Mouse (Mus musculus) kidney, adult 2 months (tissue): Measurements from ENCODE around the gene Ulk2. TPM values are rescaled to one million over a fixed set of nuclear protein-coding genes. Genes with fewer than 3 reads are reported as not detected.
"Not testable (repeated sequence)": the region's sequence is repeated elsewhere in the genome, so short reads cannot be mapped to it uniquely, and the experiment has no call there.

ENCODE experiments used
- DNase-seq: peaks from one replicate; pipeline ENCODE4 v3.0.0; 2021
- H3K27ac ChIP-seq: fragments of 200-500 bp; 2 replicates; pipeline ENCODE4 v1.5.1; 2012; ENCODE audit warnings: low read depth, low read length, control low read depth, inconsistent platforms; ENCODE audit not compliant: insufficient read depth
- H3K27me3 ChIP-seq: fragments of 200-500 bp; replicated peaks from 2 replicates; pipeline ENCODE4 v1.6.1; 2012; ENCODE audit warnings: mild to moderate bottlenecking, moderate library complexity, low read length, inconsistent platforms; ENCODE audit not compliant: control insufficient read depth, insufficient read depth
- H3K36me3 ChIP-seq: fragments of 200-500 bp; 2 replicates; pipeline ENCODE4 v1.6.1; 2012; ENCODE audit warnings: mild to moderate bottlenecking, moderate library complexity, low read length, inconsistent platforms; ENCODE audit not compliant: control insufficient read depth, insufficient read depth
- H3K4me1 ChIP-seq: fragments of 200-500 bp; 2 replicates; pipeline ENCODE4 v1.6.1; 2011; ENCODE audit warnings: low read length; ENCODE audit not compliant: control insufficient read depth, insufficient read depth
- H3K4me3 ChIP-seq: fragments of 200-500 bp; 2 replicates; pipeline ENCODE4 v1.5.1; 2011; ENCODE audit warnings: mild to moderate bottlenecking, low read depth, low read length, control low read depth; ENCODE audit not compliant: insufficient read depth
- CTCF ChIP-seq: fragments of 200-500 bp; conservative IDR thresholded peaks from 2 replicates; pipeline ENCODE4 v1.5.1; 2011; ENCODE audit warnings: low read depth, mild to moderate bottlenecking, control low read depth, low read length, moderate library complexity, mixed read lengths; ENCODE audit not compliant: insufficient read depth, insufficient read length
- POLR2A ChIP-seq: fragments of 200-500 bp; IDR thresholded peaks from one replicate; pipeline ENCODE4 v1.6.1; 2011; ENCODE audit warnings: low read depth, low read length, control low read depth
- WGBS: fragments of 180-500 bp; shearing (Covaris S2); methylation state at CpG from one replicate; pipeline ENCODE4 v1.1.7; 2018; 5-methylcytosine and 5-hydroxymethylcytosine counted together
- polyA plus RNA-seq: library from polyadenylated mRNA; depleted of rRNA; stranded (reverse); fragments of >200 nt; gene quantifications from 2 replicates; pipeline ENCODE4 v1.2.3, GENCODE M21; 2012

Ulk2 gene
- polyA plus RNA-seq, 1 experiment, result 47.6 TPM

- Histone ChIP-seq H3K27me3 (no peaks in the 10 kb centered on the region), H3K27ac (no peak overlapping the region), H3K36me3 (peaks cover 2% of the 10 kb centered on the region; the same call in 1 of the 2 replicates), H3K4me3 (no peak overlapping the region), H3K4me1 (no peaks in the 10 kb centered on the region)
- no peak for TF ChIP-seq CTCF
- TF ChIP-seq POLR2A, result no peak
- DNase-seq, result no peak
- 97% methylated on average over 1 of the region's 1 CpGs for WGBS
Measured at GRCm38 (mm10) chr11:61839182-61839581, 15.7 kb downstream of the Ulk2 start.

GRCm38 (mm10) chr11:61809793-61810192, 45.1 kb downstream of the Ulk2 start:
- Histone ChIP-seq H3K4me3 (no peak overlapping the region), H3K4me1 (no peaks in the 10 kb centered on the region), H3K36me3 (peaks cover 8% of the 10 kb centered on the region), H3K27ac (no peak overlapping the region), H3K27me3 (no peaks in the 10 kb centered on the region)
- TF ChIP-seq CTCF (no peak), POLR2A (no peak)
- 72% methylated on average over 4 of the region's 4 CpGs for WGBS
- no peak for DNase-seq

- no peak for TF ChIP-seq POLR2A
- TF ChIP-seq CTCF, result no peak
- no peak for DNase-seq
- no peak overlapping the region for H3K4me3 ChIP-seq
- no peak overlapping the region for H3K27ac ChIP-seq
- no peaks in the 10 kb centered on the region for H3K27me3 ChIP-seq
- peaks cover 8% of the 10 kb centered on the region for H3K36me3 ChIP-seq
- 83% methylated on average over 2 of the region's 2 CpGs for WGBS
- no peaks in the 10 kb centered on the region for H3K4me1 ChIP-seq
Measured at GRCm38 (mm10) chr11:61808551-61809117, 46.2 kb downstream of the Ulk2 start.

- H3K4me3 ChIP-seq, result no peak overlapping the region
- TF ChIP-seq POLR2A, result no peak
- TF ChIP-seq CTCF, result no peak
- 71% methylated on average over 1 of the region's 1 CpGs for WGBS
- H3K36me3 ChIP-seq, result peaks cover 4% of the 10 kb centered on the region; the same call in 1 of the 2 replicates
- no peaks in the 10 kb centered on the region for H3K4me1 ChIP-seq
- H3K27ac ChIP-seq, result no peak overlapping the region
- H3K27me3 ChIP-seq, result no peaks in the 10 kb centered on the region
- no peak for DNase-seq
Measured at GRCm38 (mm10) chr11:61793441-61793840, 61.4 kb downstream of the Ulk2 start.

GRCm38 (mm10) chr11:61788550-61788949, 66.3 kb downstream of the Ulk2 start:
- Histone ChIP-seq H3K4me1 (no peaks in the 10 kb centered on the region), H3K27ac (no peak overlapping the region), H3K4me3 (no peak overlapping the region), H3K36me3 (peaks cover 5% of the 10 kb centered on the region; the same call in 1 of the 2 replicates), H3K27me3 (no peaks in the 10 kb centered on the region)
- DNase-seq, result no peak
- TF ChIP-seq CTCF (no peak), POLR2A (no peak)
- WGBS, result 100% methylated on average over 1 of the region's 1 CpGs

- H3K27ac ChIP-seq, H3K27me3 ChIP-seq, DNase-seq, H3K4me3 ChIP-seq, H3K4me1 ChIP-seq, H3K36me3 ChIP-seq: not testable (repeated sequence)
- 89% methylated on average over 3 of the region's 3 CpGs for WGBS
Measured at GRCm38 (mm10) chr11:61782526-61782925, 72.3 kb downstream of the Ulk2 start.

- peaks cover 6% of the 10 kb centered on the region for H3K36me3 ChIP-seq
- 79% methylated on average over 4 of the region's 4 CpGs for WGBS
- no peak overlapping the region for H3K4me3 ChIP-seq
- TF ChIP-seq POLR2A (no peak), CTCF (no peak)
- no peak for DNase-seq
- H3K27ac ChIP-seq, result no peak overlapping the region
- H3K27me3 ChIP-seq, result no peaks in the 10 kb centered on the region
- H3K4me1 ChIP-seq, result no peaks in the 10 kb centered on the region
Measured at GRCm38 (mm10) chr11:61774551-61775149, 80.2 kb downstream of the Ulk2 start.
